Mouse (Mus musculus) ES-CJ7 (cell line): ENCODE measurements around the gene Vmn1r212.

Experiments
- DNase-seq: peaks from one replicate; pipeline ENCODE4 v3.0.0; 2011; ENCODE audit warnings: low read depth, low spot score

Gene Vmn1r212

DNA sequence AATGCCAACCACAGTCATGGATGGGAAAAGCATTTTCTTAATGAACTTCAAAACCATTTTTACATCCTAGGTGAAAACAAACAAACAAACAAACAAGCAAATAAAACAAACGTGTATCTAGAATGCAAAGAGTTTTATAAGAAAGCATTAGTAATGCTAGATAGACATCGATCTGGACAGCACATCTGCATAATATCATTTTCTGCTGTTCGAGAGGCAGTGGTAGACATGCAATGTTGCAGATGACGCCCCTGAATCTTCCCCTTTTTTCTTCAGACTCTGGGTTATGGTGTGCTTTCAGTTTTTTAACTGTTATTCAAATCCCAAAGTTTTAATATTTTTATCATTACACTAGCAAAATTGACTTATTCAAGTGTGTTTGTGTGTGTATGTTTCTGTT, at the start of gene Vmn1r212:
Gene Vmn1r212, minus strand, starts transcription at position 101 of the 400 bp plus-strand sequence.
- DNase-seq = no peak

DNA sequence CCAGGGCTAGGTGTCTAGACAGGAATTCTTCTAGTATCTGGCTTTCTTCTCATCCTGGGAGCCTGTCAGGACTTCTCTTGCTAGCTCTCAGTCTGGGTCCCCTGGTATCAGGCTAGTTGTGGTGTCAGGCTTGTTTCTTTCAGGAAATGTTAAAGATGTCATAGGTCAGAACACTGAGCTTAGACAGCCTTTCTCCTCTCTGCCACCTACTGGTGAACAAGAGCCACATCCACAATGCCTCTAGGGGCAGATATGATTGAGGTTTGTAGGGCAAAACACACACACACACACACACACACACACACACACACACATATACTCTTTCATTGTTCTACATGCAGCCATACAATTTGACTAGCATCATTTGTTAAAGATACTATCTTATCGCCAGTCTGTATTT, 4.7 kb downstream of the Vmn1r212 start:
- peak; percentile 50 for DNase-seq

- DNase-seq = no peak
These were observed 26.5 kb downstream of the Vmn1r212 start, which contains the start of gene Vmn1r211 for GRCm38 (mm10) chr13:22857461-22857860. Gene Vmn1r211 (minus strand): TSS chr13:22857561.

GRCm38 (mm10) chr13:22854760-22855159, 29.2 kb downstream of the Vmn1r212 start:
- no peak for DNase-seq

GRCm38 (mm10) chr13:22846798-22847197, 37.2 kb downstream of the Vmn1r212 start:
- no peak for DNase-seq

- peak; percentile 68 for DNase-seq
These were observed 39.7 kb downstream of the Vmn1r212 start for GRCm38 (mm10) chr13:22844304-22844703.
